Mouse (Mus musculus): ENCODE results near the gene Bcl2a1a.
"Not testable (repeated sequence)": the region's sequence is repeated elsewhere in the genome, so short reads cannot be mapped to it uniquely, and the experiment has no call there.

Gene Bcl2a1a

GRCm38 (mm10) chr9:88956670-88957153 is at the start of gene Bcl2a1a:
Gene Bcl2a1a (plus strand): TSS chr9:88956900.
- not testable (repeated sequence) for DNase-seq (ENCODE audit: low spot score in 2 of 2)

GRCm38 (mm10) chr9:88916576-88916975 is 40.1 kb upstream of the Bcl2a1a start:
- DNase-seq (ENCODE audit: low spot score in 2 of 2), result not testable (repeated sequence)

- not testable (repeated sequence) for DNase-seq (ENCODE audit: low spot score in 2 of 2)
Observed at GRCm38 (mm10) chr9:88938312-88938711, 18.4 kb upstream of the Bcl2a1a start.

- DNase-seq (ENCODE audit: low spot score in 2 of 2), result not testable (repeated sequence)
Observed at GRCm38 (mm10) chr9:88951466-88951865, 5.2 kb upstream of the Bcl2a1a start.

GRCm38 (mm10) chr9:88953151-88953550 is 3.5 kb upstream of the Bcl2a1a start:
- DNase-seq (ENCODE audit: low spot score in 2 of 2), result not testable (repeated sequence)

- DNase-seq (ENCODE audit: low spot score in 2 of 2), result not testable (repeated sequence)
Observed at GRCm38 (mm10) chr9:88955224-88955623, 1.5 kb upstream of the Bcl2a1a start.

- DNase-seq (ENCODE audit: low spot score in 2 of 2), result not testable (repeated sequence)
Observed at GRCm38 (mm10) chr9:88956035-88956434, 665 bp upstream of the Bcl2a1a start.

GRCm38 (mm10) chr9:88958891-88959290 is 2.2 kb downstream of the Bcl2a1a start:
- no peak for DNase-seq (ENCODE audit: low spot score in 2 of 2)

- DNase-seq (ENCODE audit: low spot score in 2 of 2), result not testable (repeated sequence)
Observed at GRCm38 (mm10) chr9:88959981-88960380, 3.3 kb downstream of the Bcl2a1a start.

- not testable (repeated sequence) for DNase-seq (ENCODE audit: low spot score in 2 of 2)
Observed at GRCm38 (mm10) chr9:88966462-88966861, 9.8 kb downstream of the Bcl2a1a start.

- not testable (repeated sequence) for DNase-seq (ENCODE audit: low spot score in 2 of 2)
Observed at GRCm38 (mm10) chr9:88969502-88969901, 12.8 kb downstream of the Bcl2a1a start.

GRCm38 (mm10) chr9:88976875-88977274 is 20.2 kb downstream of the Bcl2a1a start:
- not testable (repeated sequence) for DNase-seq (ENCODE audit: low spot score in 2 of 2)

- not testable (repeated sequence) for DNase-seq (ENCODE audit: low spot score in 2 of 2)
Observed at GRCm38 (mm10) chr9:88979781-88980180, 23.1 kb downstream of the Bcl2a1a start.

- DNase-seq (ENCODE audit: low spot score in 2 of 2), result not testable (repeated sequence)
Observed at GRCm38 (mm10) chr9:89001541-89001940, 44.8 kb downstream of the Bcl2a1a start.

Data from urinary bladder, postnatal 36 days (tissue).